Mouse (Mus musculus) embryonic facial prominence, embryonic 14.5 days (tissue): ENCODE data around the gene S100a16. TPM values are rescaled to one million over a fixed set of nuclear protein-coding genes. Genes with fewer than 3 reads are reported as not detected.

Experiments
- polyA plus RNA-seq: library from polyadenylated mRNA; unstranded; fragments of >200 nt; fragmentation: Nextera tagmentation; extraction: Ambion mirVana; gene quantifications from 2 replicates; pipeline ENCODE4 v1.2.1, GENCODE M21; 2014

Gene S100a16
- polyA plus RNA-seq, 1 experiment from 2014 or later, result 201 TPM

Other genes starting within 250 kb of the S100a16 start
- gene Gatad2b, start 244.1 kb upstream of the S100a16 start, polyA plus RNA-seq, result 13.2 and 13.4 TPM in 2 replicates
- gene Slc27a3, start 147.3 kb upstream of the S100a16 start, polyA plus RNA-seq, result 24.3 and 26.2 TPM in 2 replicates
- gene Ints3, start 103.6 kb upstream of the S100a16 start, polyA plus RNA-seq, result 26.0 and 31.8 TPM in 2 replicates
- gene Npr1, start 71.4 kb upstream of the S100a16 start, polyA plus RNA-seq, result 6.7 and 8.2 TPM in 2 replicates
- 137 and 166 TPM in 2 replicates for gene Ilf2, start 61.1 kb upstream of the S100a16 start, polyA plus RNA-seq
- gene Snapin, start 46.2 kb upstream of the S100a16 start, polyA plus RNA-seq, result 79.6 and 89.9 TPM in 2 replicates
- gene Chtop, start 27.8 kb upstream of the S100a16 start, polyA plus RNA-seq, result 92.1 and 98.4 TPM in 2 replicates
- gene S100a1, start 22.9 kb upstream of the S100a16 start, polyA plus RNA-seq, result 37.2 and 49.6 TPM in 2 replicates
- 40.8 and 45.8 TPM in 2 replicates for gene S100a13, start 22.8 kb upstream of the S100a16 start, polyA plus RNA-seq
- 15.6 and 21.5 TPM in 2 replicates for gene S100a14, start 10.4 kb upstream of the S100a16 start, polyA plus RNA-seq
- gene S100a3, start 23.3 kb downstream of the S100a16 start, polyA plus RNA-seq, result 5.2 and 7.9 TPM in 2 replicates
- gene S100a2, start 53.0 kb downstream of the S100a16 start, polyA plus RNA-seq, result not detected in 2 replicates
- not detected in 2 replicates for gene Gm42674, start 64.7 kb downstream of the S100a16 start, polyA plus RNA-seq
- gene S100a4, start 66.5 kb downstream of the S100a16 start, polyA plus RNA-seq, result 16.8 and 22.9 TPM in 2 replicates
- gene S100a5, start 71.3 kb downstream of the S100a16 start, polyA plus RNA-seq, result 1.6 TPM in 1 of 2 replicates, not detected in the other
- 190 and 334 TPM in 2 replicates for gene S100a6, start 75.6 kb downstream of the S100a16 start, polyA plus RNA-seq
- gene S100a7a, start 116.8 kb downstream of the S100a16 start, polyA plus RNA-seq, result 0.84 TPM in 1 of 2 replicates, not detected in the other
- gene S100a8, start 131.7 kb downstream of the S100a16 start, polyA plus RNA-seq, result 46.0 and 58.1 TPM in 2 replicates
- 30.1 and 39.1 TPM in 2 replicates for gene S100a9, start 158.5 kb downstream of the S100a16 start, polyA plus RNA-seq
- gene Pglyrp4, start 189.7 kb downstream of the S100a16 start, polyA plus RNA-seq, result 0.13 and 0.22 TPM in 2 replicates
- gene Gm5849, start 240.6 kb downstream of the S100a16 start, polyA plus RNA-seq, result not detected in 2 replicates